Mouse (Mus musculus) embryonic stem cell, embryonic (primary cell): ENCODE data around the gene Fstl1.

ENCODE experiments used
- CTCF ChIA-PET, 4 experiments: fragments of 300-600 bp in 2 of 4; fragments of 350-600 bp in 2 of 4; sonication (Branson Sonifier 250); formaldehyde crosslinking; loops; one replicate each; lab custom pipeline; 2022; ENCODE audit warnings: inconsistent platforms in 2 of 4; lab: Charles Lee
- POLR2A ChIA-PET, 4 experiments: fragments of 300-600 bp in 2 of 4; fragments of 350-600 bp in 2 of 4; sonication (Branson Sonifier 250); formaldehyde crosslinking; loops; one replicate each; lab custom pipeline; 2022; ENCODE audit warnings: antibody characterized with exemption in 4 of 4, inconsistent platforms in 1 of 4; lab: Charles Lee

Gene Fstl1

DNA sequence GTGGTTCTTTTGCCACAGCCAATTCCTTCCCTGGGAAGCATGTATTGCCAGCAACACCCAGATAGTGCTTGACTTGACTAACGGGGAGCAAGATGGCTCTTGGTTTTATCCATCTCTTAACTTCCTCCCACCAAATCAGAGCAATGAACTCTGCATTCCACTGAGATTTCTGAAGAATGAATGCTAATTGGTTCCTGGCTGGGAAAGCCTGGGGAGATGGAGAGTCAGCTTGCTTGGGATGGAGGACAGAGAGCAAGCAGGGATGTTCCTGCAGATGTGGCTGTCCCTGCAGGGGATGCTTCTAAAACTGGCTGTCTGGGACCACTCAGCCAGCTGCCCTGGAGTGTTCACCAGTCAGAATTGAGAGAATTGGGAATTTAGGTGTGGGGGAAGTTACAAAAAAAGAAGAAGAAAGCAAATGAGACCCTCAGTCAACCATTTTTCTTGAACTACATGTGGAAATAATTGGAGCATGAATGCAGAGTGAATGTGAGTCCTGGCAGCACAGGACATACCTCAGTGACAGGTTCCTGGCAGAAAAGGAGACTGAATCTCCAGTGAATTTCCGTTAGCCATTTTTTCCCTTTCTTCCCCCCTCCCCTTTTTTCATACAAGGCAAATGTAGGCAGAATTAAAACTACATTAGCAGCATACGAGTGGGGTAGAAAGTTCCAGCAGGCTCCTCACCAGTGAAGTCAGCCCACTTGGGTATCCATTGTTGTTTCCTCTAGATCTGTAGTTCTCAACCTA, 29.2 kb downstream of the Fstl1 start:
- CTCF ChIA-PET, result no interaction called here
- POLR2A ChIA-PET, result interaction anchor here in 2 of 4 experiments (0.6 to 1.0 kb wide), 2 partner anchors 8 to 24 kb away, joined by 3 to 7 read pairs; no protein-coding TSS in a partner anchor

DNA sequence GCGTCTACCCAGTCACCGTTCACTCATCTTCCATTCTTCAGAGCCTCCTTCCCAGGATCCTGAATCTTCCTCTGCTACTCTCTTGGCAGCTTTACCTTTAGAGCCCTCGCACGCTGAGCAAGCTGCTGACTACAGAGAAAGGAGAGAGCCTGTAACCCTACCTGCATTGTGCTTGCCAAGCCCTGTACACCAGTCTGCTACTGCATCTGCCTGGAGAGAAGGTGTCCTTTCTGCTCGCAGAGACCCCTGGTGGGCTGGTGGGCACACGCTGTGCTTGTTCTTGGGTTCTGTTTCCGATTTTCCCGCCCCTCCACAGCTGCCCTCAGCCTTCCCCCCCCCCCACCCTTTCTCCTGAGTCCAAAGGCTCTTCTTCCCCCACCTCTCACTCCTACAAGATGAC, 30.6 kb downstream of the Fstl1 start:
- CTCF ChIA-PET, result no interaction called here
- POLR2A ChIA-PET, result interaction anchor here in 2 of 4 experiments (0.6 to 1.5 kb wide), 5 partner anchors 19 to 154 kb away, joined by 3 to 6 read pairs (median 5); no protein-coding TSS in a partner anchor

DNA sequence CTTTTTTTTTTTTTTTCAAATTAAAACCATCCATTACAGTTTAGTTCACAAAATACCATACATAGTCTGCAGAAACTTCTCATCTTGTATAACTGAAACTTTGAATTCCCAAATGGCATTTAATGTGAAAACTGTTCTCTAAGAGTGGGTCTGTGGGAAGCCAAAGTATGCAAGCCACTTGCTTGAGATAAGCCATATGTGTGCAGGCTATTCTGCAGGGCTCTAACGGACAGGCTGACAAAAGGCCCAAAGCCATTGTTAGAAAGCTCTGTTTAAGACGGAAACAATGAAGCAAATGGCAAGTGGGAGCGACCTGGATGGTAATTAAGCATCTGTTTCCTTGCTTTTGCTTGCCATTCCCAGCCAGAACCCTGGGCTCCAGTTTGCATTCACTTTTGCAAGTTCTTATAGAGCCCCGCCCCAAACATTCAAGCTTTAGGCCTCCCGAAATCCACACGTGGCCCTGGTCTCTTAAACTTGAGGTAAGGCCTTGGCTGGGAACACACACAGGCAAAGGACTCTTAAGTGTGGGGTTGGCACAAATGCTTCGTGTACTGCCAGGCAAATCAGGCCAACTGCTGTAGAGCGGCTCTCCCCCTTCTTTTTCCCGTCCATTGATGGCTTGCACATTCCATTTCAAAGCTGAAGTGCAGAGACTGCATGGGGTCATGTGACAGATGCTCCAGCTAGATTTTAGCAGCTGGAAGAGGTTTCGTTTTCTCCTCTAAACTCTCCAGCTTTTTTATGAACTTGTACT, 32.4 kb downstream of the Fstl1 start:
- CTCF ChIA-PET, result no interaction called here
- POLR2A ChIA-PET, result interaction anchor here (0.5 to 1.8 kb wide), 5 partner anchors 19 to 554 kb away, joined by 3 to 7 read pairs (median 4); no protein-coding TSS in a partner anchor

DNA sequence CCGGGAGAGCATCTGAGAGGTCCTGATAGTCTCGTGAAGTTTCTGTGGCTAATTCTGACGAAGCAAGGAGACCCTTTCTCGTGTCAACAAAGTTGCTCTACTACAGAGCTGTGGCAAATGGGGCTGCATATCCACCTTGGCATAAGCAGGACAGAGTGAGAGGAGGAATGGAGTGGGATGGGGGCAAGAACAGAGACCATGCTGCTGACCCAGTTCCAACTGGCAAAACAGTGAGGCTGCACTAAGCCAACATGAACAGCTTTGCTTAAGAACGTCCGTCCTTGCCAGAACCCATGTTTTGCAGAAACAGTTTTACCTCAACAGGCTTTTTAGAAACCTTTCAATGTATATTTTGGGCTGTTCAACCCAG, 32.9 kb downstream of the Fstl1 start:
- ChIA-PET CTCF (no interaction called here), POLR2A (interaction anchor here in 3 of 4 experiments (0.5 to 1.8 kb wide), 4 partner anchors 20 to 728 kb away, joined by 3 to 7 read pairs (median 4); no protein-coding TSS in a partner anchor)

DNA sequence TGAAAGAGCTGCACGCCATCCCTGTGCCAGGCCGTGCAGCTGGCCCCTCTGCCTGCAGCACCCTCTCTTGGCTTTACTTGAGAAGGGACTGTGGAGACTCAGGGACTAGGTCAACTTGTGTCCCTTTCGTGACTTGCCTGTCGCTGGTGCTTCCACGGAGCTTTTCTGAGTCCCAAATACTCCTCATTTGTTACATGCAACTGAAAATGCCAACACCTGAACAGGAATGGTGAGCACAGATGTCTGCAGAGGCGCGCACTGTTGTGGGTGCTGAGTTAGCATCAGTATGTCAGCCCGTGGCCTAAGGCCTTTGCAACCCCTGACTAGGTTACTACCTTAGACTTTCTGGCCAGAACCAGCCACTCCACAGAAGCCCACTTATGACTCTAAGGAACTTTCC, 35.2 kb downstream of the Fstl1 start:
- CTCF ChIA-PET, result interaction anchor here in 3 of 4 experiments (0.5 to 1.3 kb wide), 3 partner anchors 124 to 509 kb away, joined by 3 to 5 read pairs (median 4); no protein-coding TSS in a partner anchor
- POLR2A ChIA-PET, result interaction anchor here in 1 of 4 experiments (1.9 kb wide), 1 partner anchor 22 kb away, joined by 5 read pairs; no protein-coding TSS in a partner anchor

DNA sequence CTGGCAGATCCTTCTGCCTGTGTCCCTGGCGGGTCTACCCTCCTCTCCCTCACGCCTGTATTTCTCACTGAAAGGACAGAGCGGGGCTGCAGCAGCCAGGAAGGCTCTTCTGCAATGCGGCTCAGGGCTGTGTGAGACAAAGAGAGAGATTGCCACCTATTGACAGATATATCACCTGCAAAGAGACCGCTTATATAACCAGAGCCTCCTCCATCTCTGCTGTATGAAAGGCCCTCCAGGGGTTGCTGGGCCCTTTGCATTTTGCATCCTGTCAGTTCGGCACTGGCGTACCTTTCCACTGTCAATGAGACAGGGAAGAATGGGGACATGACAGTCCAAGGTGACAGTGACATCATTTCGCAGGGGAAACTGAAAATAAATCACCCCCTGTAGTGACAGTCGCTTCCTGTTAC, 35.8 kb downstream of the Fstl1 start:
- CTCF ChIA-PET, result interaction anchor here in 1 of 4 experiments (1.3 kb wide), 1 partner anchor 130 kb away, joined by 5 read pairs; no protein-coding TSS in a partner anchor
- POLR2A ChIA-PET, result interaction anchor here in 2 of 4 experiments (0.5 to 1.9 kb wide), 2 partner anchors 22 to 31 kb away, joined by 3 to 5 read pairs; no protein-coding TSS in a partner anchor

DNA sequence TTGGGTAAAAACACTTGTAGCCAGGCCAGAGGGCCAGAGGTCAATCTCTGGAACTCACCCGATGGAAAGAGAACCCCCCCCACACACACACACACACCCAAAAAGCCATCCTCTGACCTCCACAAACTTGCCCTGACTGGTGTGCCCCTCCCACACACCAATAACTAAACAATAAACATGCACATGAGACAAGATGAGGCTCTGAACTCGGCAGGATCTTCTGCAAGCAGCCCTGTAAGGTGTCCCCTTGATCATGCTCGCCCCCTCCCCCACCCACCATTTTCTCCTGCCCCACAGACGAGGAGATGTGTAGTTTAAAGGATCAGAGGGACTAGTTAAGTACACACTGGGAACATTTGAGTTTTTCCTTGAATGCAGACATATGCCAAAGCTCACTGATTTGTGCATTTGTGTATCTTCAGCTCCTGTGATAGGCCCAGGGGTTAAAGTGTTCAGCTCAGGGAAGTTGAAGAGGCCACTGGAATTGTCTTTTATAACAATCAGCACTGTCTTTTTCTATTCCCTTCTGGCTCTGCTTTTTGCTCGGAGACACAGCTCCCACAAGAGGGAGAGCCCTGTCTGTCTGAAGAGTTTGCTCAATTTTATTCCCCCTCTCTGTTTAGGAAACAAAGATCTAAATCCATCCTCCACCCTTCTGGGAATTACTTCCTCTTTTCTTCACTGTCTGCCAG, 37.2 kb downstream of the Fstl1 start:
- ChIA-PET POLR2A (interaction anchor here (0.6 to 2.1 kb wide), 36 partner anchors 8 to 813 kb away, joined by 3 to 11 read pairs (median 4); partner anchors contain the start of genes Lrrc58 (in 3 of the 4), Gsk3b (in 1 of the 4), Gtf2e1 (in 1 of the 4) and Rabl3 (in 1 of the 4)), CTCF (interaction anchor here (0.6 to 2.0 kb wide), 29 partner anchors 9 to 1252 kb away, joined by 3 to 9 read pairs (median 4); partner anchors contain the start of genes Gpr156 (in 1 of the 4) and Lrrc58 (in 1 of the 4))

DNA sequence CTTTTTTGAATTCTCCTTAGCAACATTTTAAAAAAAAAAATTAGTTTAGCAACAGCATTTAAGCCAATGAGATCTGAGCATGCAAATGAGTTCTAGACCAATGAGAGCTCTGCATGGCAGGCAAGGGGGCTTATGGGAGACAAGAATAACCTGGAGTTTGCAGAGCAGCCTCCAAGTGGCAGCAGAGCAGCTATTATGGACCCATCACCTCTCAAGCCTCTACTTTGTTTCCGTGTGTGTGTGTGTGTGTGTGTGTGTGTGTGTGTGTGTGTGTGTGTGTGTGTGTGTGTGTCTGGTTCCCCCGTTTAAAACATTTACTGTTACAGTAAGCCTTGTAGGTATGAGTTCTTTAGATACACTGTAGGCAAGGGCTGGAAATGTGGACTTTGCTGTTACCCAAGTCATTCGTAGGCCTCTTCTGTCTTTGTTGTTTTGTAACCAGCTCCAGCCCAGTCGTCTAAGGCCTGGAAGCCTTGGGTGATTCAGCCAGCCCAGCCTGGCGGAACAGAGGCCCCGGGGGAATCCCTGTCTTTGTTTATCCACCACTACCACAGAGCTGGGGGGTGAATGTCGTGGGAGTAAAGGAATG, 37.8 kb downstream of the Fstl1 start:
- ChIA-PET POLR2A (interaction anchor here (0.5 to 2.1 kb wide), 34 partner anchors 9 to 1744 kb away, joined by 3 to 11 read pairs (median 4); partner anchors contain the start of genes Lrrc58 (in 3 of the 4), Gsk3b (in 1 of the 4), Gtf2e1 (in 1 of the 4) and Rabl3 (in 1 of the 4)), CTCF (interaction anchor here (0.6 to 2.0 kb wide), 30 partner anchors 8 to 1252 kb away, joined by 3 to 9 read pairs (median 4); partner anchors contain the start of genes Gpr156 (in 1 of the 4) and Lrrc58 (in 1 of the 4))

DNA sequence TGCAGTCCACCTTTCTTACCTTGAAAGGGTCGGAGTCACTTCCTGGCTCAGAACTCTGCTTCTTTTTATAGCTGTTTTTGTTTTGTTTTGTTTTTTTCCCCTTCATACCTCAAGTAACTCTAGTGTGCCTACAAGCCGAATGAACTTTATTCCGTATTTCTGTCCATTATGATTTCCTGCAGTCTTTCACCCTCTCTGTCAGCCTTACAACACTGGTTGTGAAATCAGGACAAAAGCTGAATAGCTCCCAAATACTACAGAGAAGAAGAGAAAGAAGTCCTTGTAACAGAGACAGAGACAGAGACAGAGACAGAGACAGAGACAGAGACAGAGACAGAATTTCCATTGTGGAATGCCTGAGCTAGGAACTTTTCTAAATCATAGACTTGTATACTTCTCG, 41.3 kb downstream of the Fstl1 start:
- ChIA-PET POLR2A (no interaction called here), CTCF (interaction anchor here in 1 of 4 experiments (0.7 kb wide), 1 partner anchor 64 kb away, joined by 3 read pairs; no protein-coding TSS in a partner anchor)

DNA sequence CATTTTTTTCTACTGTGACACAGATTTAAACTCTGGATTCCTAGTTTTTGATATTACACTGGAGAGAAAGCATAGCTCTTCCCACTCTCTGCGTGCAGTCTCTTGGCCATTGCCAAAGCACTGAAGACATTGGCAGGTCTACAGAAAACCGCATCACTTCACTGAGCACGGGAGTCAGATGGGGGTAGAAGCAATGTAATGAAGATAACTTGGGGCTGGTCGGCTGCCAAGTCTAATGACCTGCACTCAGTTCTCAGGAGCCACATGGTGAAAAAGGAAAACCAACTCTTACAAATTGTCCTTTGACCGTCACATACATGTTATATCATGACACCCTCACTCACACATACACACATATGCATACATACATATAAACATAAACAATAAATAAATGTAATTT, 47.3 kb downstream of the Fstl1 start:
- CTCF ChIA-PET, result interaction anchor here in 1 of 4 experiments (0.8 kb wide), 1 partner anchor 10 kb away, joined by 3 read pairs; no protein-coding TSS in a partner anchor
- POLR2A ChIA-PET, result interaction anchor here in 2 of 4 experiments (1.2 to 1.7 kb wide), 4 partner anchors 9 to 45 kb away, joined by 3 to 4 read pairs (median 4); no protein-coding TSS in a partner anchor

DNA sequence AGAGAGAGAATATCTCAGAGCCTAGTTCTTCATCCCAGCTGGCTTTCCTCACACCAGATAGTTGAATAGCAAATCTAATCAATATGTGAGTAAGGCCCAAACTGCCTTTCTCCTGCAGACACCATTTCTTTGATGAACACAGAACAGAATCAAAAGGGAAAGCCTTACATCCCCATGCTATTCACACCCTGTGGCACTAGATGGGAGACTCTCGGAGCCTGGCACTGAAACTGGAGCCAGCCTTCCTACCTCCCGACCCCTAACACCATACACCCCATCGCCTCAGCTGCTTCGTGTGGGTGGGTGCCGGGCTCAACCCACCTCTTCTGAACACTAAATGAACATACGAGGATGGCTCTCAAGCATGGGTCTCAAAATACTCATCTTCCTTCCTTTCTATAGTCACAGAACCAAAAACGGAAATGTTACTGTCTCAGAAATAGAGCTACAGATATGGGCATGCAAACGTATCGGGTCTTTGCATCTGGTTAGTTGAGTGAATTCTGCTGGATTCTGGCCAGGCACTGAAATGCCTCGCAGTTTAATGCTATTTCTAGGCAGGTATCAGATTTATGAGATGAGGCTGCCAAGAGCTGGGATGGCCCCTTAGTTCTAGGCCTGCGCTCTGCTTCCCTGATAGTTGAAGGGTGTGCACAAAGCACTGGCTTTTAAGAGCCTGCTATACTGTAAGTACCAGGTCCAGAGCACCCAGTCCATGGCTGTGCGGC, 48.3 kb downstream of the Fstl1 start:
- POLR2A ChIA-PET, result interaction anchor here (0.6 to 1.7 kb wide), 6 partner anchors 10 to 91 kb away, joined by 3 to 4 read pairs (median 4); no protein-coding TSS in a partner anchor
- CTCF ChIA-PET, result no interaction called here

DNA sequence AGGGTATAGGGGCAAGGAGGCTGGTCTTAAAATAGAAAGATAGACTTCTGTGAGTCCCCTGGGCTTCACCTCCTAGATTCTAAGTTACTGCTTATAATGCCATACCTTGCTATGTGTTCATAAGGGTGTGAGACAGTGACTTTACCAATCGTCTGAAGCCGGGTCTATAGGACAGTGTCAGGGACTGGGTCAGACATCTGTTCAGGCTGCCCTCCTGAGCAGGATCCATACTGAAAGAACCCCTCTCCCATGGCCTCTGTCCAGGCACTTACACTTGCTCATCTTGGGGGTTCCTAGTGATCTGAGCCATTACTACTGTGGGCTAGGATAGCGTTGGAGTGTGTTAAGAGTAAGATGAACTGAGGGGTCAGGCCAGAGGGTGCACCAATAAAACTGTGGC, 49.6 kb downstream of the Fstl1 start:
- CTCF ChIA-PET, result no interaction called here

DNA sequence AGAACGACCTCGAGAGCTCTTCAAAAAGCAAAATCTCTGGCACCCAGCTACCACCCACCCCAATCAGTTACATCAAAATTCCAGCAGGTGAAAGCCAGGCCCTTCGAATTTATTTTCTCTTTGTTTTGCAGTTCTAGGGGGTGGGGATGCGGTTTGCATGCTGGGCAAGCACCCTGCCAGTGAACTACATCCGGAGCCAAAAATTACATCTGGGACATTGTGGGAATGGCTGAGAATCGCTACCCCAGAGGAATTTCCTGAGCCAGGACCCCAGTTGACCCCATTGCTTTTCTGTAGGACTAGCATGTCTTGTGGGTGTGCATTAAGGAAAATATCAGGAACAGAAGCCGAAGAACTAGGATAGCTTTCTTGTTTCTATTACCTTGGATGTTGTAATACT, 54.4 kb downstream of the Fstl1 start:
- CTCF ChIA-PET, result no interaction called here

More for the DNA sequence above, 49.6 kb downstream of the Fstl1 start:
- POLR2A ChIA-PET, result no interaction called here

DNA sequence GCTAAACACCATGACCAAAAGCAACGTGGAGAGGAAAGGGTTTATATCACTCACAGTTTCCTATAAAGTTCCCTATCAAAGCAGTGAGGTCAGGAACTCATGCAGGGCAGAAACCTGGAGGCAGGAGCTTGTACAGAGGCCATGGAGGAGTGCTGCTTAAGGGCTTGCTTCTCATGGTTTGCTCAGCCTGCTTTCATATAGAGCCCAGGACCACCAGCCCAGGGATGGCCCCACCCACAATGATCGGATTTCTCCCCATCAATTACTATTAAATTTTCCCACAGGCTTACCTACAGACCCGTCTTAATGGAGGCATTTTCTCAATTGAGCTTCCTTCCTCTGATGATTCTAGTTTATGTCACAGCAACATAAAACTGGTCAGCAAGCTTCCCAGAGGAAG, 60.9 kb downstream of the Fstl1 start:
- ChIA-PET POLR2A (interaction anchor here in 1 of 4 experiments (0.9 kb wide), 1 partner anchor 38 kb away, joined by 3 read pairs; no protein-coding TSS in a partner anchor), CTCF (no interaction called here)

More for the DNA sequence above, 54.4 kb downstream of the Fstl1 start:
- POLR2A ChIA-PET, result no interaction called here

DNA sequence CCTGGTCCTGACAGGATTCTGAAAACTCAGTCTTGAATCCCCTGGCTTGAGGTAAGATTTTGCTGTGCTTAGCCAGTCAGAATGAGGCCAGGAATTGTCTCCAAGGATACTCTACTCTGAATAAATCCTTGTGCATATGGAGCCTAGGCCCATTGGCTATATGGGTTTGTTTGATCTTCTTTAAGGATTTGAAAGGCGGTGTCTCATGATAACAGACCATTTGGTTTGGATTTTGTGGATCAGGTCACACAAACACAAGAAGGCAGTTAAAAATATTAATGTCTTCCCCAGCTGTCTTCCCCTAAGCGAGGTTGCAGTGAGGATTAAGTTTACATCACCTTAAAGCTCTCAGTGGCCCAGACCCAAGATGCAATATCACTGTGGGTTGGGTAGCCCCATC, 65.8 kb downstream of the Fstl1 start:
- POLR2A ChIA-PET, result no interaction called here
- CTCF ChIA-PET, result interaction anchor here in 1 of 4 experiments (0.6 kb wide), 1 partner anchor 153 kb away, joined by 3 read pairs; no protein-coding TSS in a partner anchor

DNA sequence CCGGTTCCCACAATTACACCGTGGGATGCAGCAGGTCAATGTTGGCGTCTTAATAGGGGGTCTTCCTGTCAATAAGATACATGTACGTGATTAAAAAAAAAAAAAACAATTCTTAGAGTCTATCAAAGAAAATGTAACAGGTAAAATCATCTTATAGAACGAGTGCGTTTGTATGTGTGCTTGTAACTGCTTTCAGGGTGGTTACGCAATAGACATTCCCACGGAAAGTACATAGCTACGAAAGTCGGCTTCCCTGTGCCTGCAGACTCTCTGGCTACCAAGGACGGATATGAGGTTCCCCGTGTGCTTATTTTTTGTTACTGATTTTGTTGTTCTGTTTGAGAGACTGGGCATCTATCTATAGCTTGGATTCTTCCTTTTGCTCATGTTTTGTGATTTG, 67.1 kb downstream of the Fstl1 start:
- ChIA-PET CTCF (no interaction called here), POLR2A (interaction anchor here in 3 of 4 experiments (0.5 to 1.3 kb wide), 3 partner anchors 22 to 257 kb away, joined by 3 to 4 read pairs (median 3); no protein-coding TSS in a partner anchor)
